Mouse (Mus musculus) urinary bladder, postnatal 4 days (tissue): ENCODE measurements at regions not wholly inside any gene's neighbourhood (a gene's known extent, or its start where the extent isn't known, plus 50 kb on each side); places are given as distances from the start of the nearest gene placed in this dataset.

Source experiments
- DNase-seq, 2 experiments: peaks; one replicate each; pipeline ENCODE4 v3.0.0; 2021 to 2022; ENCODE audit warnings: low spot score in 2 of 2

- no peak for DNase-seq
Measured at GRCm38 (mm10) chr6:51330069-51330706, 102.3 kb upstream of the Nfe2l3 start.

DNA sequence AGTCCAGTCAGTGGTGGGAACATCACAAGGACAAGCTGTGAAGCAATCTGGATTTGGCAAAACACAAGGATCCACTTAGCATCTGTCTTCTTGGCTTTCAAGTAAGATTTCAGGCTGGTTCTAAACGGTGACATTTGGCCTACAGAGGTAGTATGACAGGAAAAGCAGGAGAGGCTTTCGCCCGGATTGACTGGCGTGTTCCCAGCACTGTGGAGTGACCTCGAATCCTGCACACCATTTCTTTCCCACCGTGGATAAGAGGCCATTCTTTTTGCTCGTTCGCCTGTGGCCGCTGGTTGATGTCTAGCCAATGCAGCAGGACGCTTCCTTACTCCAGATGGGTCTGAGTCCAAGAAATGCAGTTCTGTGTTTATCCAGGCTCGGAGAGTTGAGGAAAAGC is 99.6 kb upstream of the Nfe2l3 start:
- DNase-seq, result peak in 1 of 2 experiments; percentile 36

DNA sequence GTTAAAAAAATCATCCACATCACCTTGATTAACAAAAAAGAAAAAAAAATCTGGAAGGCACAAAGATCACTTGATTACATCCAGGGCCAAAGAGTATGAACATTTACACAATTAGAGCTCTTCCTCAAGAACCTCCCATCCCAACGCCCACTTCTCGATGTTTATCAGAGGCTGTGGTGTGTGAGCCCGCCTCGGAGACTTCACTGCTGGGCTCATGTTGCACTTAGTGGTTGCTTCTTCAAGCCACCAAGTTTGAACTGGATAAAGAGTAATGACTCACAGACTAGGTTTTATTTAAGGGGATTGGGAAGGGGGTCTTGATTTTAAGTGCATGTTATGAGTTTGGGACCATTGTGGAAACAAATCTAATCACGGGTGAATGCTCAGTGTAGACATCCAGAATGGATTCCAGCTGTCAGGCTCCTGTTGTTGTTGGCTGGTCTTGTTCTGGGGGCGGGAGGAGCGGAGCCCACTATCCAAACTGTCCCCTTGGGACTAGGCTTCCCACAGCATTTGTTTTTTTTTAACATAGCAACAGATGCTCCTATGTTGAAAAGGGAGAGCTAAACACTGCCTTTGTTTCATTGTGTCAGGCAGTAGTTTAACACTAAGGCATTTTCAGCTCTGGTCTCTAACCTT is 98.6 kb upstream of the Nfe2l3 start:
- DNase-seq, result peak in 1 of 2 experiments; percentile 45

- no peak for DNase-seq
Measured at GRCm38 (mm10) chr6:51335314-51335713, 97.2 kb upstream of the Nfe2l3 start.

DNA sequence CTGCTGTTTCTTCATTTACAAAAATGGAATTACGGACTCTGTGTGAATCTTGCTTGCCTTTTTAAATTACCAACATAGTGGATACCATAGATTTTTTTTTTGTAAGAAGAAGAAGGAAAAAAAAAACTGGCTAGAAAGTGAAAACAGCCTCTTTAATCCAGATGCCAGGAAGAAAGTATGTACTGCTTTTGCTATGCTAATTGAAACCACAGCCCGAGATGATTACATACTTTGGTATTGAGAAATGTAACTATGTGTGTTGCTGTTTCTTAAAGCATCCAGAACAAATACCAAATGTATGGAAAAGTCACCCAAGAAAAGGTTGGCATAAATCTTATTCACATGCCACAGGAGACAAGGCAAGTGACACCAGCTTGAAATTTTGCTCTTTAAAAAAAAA is 93.2 kb upstream of the Nfe2l3 start:
- DNase-seq, result no peak

DNA sequence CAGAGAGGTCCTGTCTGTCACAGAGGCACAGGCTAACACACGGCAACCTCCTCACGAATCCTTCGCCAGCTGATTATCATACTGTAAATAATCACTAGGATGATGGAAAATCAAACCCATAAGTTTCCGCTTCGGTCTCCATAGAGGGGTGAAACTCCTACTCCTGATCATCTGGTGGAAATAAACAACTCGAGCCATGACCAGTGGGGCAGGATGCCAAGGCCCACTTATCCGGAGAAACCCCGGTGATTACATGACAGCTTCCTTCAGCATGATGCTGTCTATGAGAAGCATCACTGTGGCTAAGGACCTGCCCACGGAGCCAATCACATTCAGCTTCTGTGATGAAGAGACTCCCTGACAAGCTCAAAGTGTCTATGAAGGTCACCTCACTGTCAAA is 84.7 kb upstream of the Nfe2l3 start:
- no peak for DNase-seq

- DNase-seq, result no peak
Measured at GRCm38 (mm10) chr6:51349771-51350170, 82.7 kb upstream of the Nfe2l3 start.

DNA sequence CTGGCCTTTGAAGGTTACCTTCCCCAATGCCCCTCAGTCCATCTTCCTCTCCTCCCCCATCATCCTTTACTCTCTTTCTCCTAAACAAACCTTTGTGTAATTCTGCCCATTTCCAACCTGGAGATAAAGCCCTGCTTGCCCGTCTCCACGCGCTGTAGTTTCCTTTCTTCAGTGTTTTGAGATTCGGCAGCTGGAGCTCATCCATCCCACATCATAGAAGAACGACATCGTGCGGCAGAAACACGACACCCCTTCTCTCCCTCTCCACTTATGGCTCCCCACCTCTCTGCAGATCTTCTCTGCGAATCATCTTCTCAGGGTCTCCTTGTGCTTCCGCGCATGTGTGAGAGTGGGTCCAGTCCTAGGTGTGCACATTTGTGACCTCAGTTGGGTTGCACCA is 77.4 kb upstream of the Nfe2l3 start:
- DNase-seq, result no peak

DNA sequence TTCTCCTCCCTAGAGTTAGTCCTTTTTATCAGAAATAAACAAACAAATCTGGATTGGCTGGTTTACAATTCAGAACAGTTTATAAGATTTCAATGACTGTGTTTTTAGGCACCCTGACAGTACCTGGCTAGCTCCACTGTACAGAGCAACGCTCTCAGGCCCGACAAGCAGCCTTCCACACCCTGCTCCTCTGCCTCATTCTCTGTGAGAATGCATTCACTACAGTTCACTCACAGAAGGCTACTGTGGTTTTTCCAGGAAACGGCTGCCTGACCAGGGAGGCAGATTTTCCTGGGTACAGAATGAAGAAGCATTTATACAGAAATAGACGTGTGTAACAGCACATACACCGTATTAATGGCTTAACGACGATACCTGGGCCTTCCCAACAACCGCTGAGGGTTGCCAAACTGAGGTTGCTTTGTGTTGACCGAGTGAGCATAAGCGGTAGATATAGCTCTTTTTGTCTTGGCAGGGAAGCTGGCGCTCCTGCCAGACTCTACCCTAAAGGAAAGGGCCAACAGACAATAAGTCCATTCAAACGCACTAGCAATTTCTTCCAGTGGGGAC is 70.8 kb upstream of the Nfe2l3 start:
- DNase-seq, result no peak

GRCm38 (mm10) chr6:51362475-51363226 is 69.8 kb upstream of the Nfe2l3 start:
- DNase-seq, result peak; percentile 78 to 90

GRCm38 (mm10) chr6:51364776-51365175 is 67.7 kb upstream of the Nfe2l3 start:
- DNase-seq, result no peak

- no peak for DNase-seq
Measured at GRCm38 (mm10) chr6:51369771-51370170, 62.7 kb upstream of the Nfe2l3 start.

DNA sequence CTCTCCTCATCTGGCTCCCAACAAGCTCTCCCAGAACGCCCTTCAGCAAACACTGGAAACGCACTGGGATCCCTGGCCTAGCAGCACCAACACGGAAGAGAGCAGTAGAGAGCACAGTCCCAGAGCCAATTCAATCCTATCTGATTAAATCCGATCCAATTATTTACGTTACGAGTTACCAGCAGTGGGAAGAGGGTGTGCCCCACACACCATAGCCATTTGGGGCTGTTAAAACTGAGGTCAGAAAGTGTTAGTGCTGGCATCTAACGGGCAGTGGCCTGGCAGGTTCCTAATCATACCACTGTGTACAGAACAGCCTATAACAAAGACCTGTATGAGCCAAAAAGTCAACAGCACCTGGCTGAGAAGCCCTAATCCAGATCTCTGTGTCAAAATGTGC is 60.1 kb upstream of the Nfe2l3 start:
- DNase-seq, result no peak

DNA sequence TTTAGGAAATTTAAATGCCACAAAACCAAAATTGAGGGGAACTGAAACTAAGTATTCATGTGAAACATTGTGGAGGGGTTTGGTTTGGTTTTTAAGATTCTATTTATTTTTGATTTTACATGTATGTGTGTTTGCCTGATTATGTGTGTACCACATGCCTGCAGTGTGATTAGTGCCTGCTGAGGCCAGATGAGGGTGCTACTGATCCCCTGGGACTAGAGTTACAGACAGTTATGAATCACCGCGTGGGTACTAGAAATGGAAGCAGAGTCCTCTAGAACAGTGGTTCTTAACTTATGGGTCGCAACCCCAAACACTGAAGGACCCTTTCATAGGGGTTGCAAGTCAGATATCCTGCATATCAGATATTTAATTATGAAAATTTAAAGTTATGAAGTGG is 54.0 kb upstream of the Nfe2l3 start:
- no peak for DNase-seq

DNA sequence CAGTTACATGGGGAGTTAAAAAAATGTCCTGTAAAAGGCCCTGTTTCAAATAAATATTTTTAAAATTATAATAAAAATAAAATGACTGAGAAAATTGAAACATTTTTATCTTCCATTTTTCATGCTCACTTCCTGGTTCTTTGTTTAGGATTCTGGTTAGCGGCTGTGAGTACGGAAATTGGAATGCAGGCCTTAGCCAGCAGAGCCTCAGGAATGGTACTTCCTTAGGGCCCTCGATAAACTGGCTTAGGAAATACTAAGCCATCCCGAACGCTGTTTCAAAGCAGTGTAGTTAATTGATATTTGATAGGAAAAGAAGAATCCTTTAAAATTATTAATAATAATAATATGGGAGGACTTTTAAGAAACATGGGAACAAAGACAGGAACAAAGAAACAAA is 53.4 kb upstream of the Nfe2l3 start:
- no peak for DNase-seq

DNA sequence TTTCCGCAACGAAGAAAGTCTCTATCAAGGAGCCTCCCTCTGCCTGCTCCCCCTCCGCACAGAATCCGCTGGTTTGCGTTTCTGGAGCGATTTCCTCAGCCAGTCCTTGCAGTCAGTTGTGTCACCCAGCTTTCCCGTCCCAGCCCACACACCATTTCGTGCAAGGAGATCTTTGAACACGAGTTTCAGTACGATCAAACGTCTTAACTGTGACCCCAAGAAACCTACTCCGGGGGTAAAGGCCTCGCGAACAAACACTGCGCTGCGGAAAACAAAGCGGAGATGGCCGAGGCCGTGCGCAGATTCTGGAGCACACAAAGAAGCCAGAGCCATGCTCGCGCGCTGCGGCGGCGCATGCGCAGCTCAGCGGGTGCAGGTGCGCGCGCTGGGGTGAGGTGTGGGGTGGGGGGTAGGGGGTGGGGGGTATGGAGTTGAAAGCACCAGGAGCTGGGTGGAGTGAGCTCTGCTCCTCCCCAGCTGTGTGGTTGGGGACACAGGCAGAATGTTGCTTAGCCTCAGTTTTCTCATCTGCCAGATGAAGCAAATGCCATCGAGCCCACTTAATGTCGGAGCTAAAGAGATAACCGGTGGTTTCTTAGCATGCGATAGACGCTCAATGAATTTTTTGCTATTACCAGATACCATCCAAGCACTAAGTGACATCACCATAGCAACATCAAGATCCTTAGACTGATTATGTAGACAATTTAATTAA is 52.8 kb upstream of the Nfe2l3 start:
- DNase-seq, result peak in 1 of 2 experiments; percentile 43

- DNase-seq, result no peak
Measured at GRCm38 (mm10) chr6:51380275-51380575, 52.2 kb upstream of the Nfe2l3 start.

DNA sequence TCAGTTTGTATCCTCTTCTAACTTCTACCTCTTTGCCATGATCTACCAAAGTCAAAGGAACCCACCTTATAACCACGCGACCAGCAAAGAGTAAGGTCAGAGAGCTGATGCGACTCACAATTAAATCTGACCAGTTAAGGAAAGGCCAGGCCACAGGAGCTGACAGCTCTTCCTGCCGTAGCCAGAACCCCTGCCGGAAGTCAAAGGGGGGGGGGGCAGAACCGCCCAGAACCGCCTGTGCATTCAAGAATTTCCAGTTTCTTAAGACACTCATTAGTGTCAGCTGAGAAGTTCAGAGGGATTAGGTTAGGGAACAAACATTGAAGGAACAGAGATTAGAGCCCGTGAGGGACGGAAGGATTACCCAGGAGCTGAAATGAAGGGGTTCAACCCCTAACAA is 51.0 kb upstream of the Nfe2l3 start:
- no peak for DNase-seq
